Mouse (Mus musculus) forebrain, embryonic 14.5 days (tissue): Measurements from ENCODE around the gene Pip4k2b. TPM values are rescaled to one million over a fixed set of nuclear protein-coding genes. Genes with fewer than 3 reads are reported as not detected.

Experiments used
- ATAC-seq: fragments of 200-750 bp; cut with Nextera tagmentation; 2 replicates; pipeline ENCODE4 v1.8.0; 2017; ENCODE audit warnings: mild to moderate bottlenecking, moderate library complexity
- DNase-seq: peaks from one replicate; pipeline ENCODE4 v3.0.0-alpha.2; 2015; ENCODE audit warnings: low spot score
- H3K27ac ChIP-seq: fragments of 300-500 bp; sonication (generic); 2 replicates; pipeline ENCODE4 v1.5.1; 2014; ENCODE audit warnings: low read depth, mild to moderate bottlenecking, control low read depth, low read length, moderate library complexity
- H3K27me3 ChIP-seq: fragments of 300-500 bp; sonication (generic); replicated peaks from 2 replicates; pipeline ENCODE4 v1.6.1; 2014; ENCODE audit warnings: low read length, control low read depth, mixed read lengths; ENCODE audit not compliant: control insufficient read depth, insufficient read depth
- H3K36me3 ChIP-seq: fragments of 300-500 bp; sonication (generic); 2 replicates; pipeline ENCODE4 v1.6.1; 2014; ENCODE audit warnings: low read length, control low read depth; ENCODE audit not compliant: control insufficient read depth, insufficient read depth
- H3K4me1 ChIP-seq: fragments of 300-500 bp; sonication (generic); 2 replicates; pipeline ENCODE4 v1.6.1; 2014; ENCODE audit warnings: antibody characterized with exemption, low read length, control low read depth; ENCODE audit not compliant: control insufficient read depth, insufficient read depth
- H3K4me2 ChIP-seq: fragments of 300-500 bp; sonication (generic); 2 replicates; pipeline ENCODE4 v1.6.1; 2014; ENCODE audit warnings: mild to moderate bottlenecking, control low read depth, low read length
- H3K4me3 ChIP-seq: fragments of 300-500 bp; sonication (generic); 2 replicates; pipeline ENCODE4 v1.5.1; 2014; ENCODE audit warnings: low read depth, low read length, control low read depth
- H3K9ac ChIP-seq: fragments of 300-500 bp; sonication (generic); 2 replicates; pipeline ENCODE4 v1.6.1; 2014; ENCODE audit warnings: mild to moderate bottlenecking, low read length, control low read depth, moderate library complexity
- H3K9me3 ChIP-seq: fragments of 300-500 bp; sonication (generic); replicated peaks from 2 replicates; pipeline ENCODE4 v1.6.1; 2016; ENCODE audit warnings: low read length, control low read depth, mixed read lengths; ENCODE audit not compliant: control insufficient read depth
- WGBS: fragments of 180-500 bp; shearing (Covaris S2); extraction: QIAGEN DNeasy Blood & Tissue Kit; methylation state at CpG from one replicate; pipeline ENCODE4 v1.1.7; 2014; 5-methylcytosine and 5-hydroxymethylcytosine counted together
- polyA plus RNA-seq: library from polyadenylated mRNA; unstranded; fragments of >200 nt; fragmentation: Nextera tagmentation; extraction: Ambion mirVana; gene quantifications from 2 replicates; pipeline ENCODE4 v1.2.1, GENCODE M21; 2014

Pip4k2b gene
- polyA plus RNA-seq, 1 experiment from 2014 or later: 6.9 TPM

- no peak overlapping the region for H3K4me3 ChIP-seq
- WGBS: 63% methylated on average over 8 of the region's 8 CpGs
Measured at GRCm38 (mm10) chr11:97696669-97697068, 47.8 kb downstream of the Pip4k2b start.

DNA sequence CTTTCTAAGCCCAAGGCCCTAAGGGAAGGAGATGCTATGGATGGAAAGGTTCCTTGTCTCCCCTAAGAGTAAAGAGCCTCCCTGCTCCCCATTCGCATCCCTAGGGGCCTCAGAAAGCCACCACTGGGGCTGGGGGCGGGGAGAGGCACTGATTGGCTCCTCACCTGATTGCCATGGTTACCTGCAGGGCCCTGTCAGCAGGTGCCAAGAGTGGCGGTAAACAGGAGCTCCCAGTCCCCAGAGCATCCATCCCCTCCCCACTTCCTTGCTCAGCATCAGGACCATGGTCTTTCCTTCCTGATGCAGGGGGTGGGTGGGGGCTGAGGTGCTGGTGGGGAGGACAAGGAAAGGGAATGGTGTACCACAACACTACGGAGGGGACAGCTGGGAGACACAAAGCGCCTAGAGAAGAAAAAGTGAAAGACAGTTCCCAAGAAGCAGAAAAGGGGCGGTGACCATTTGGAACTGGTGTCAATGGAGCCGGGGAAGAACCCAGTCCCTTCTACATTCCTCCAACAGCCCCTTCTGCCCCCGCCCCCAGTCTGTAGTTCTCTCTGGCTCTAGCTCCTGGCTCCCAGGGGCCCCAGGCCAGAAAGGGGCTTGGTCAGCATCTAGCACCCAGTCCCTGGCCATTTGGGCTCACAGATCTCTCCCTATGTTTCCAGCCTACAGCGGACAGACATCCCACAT, 48.6 kb downstream of the Pip4k2b start:
- DNase-seq: peak; percentile 63
- 14% methylated on average over 9 of the region's 9 CpGs for WGBS
- peaks cover 44% of the 10 kb centered on the region for H3K4me1 ChIP-seq

More at GRCm38 (mm10) chr11:97696669-97697068, 47.8 kb downstream of the Pip4k2b start:
- DNase-seq (no peak), ATAC-seq (no peak)
- Histone ChIP-seq H3K27me3 (no peaks in the 10 kb centered on the region), H3K9me3 (no peaks in the 10 kb centered on the region), H3K27ac (peak overlapping the region; percentile 88), H3K9ac (no peak overlapping the region), H3K4me1 (peaks cover 52% of the 10 kb centered on the region), H3K4me2 (peak overlapping the region; percentile 85), H3K36me3 (peaks cover 16% of the 10 kb centered on the region)

DNA sequence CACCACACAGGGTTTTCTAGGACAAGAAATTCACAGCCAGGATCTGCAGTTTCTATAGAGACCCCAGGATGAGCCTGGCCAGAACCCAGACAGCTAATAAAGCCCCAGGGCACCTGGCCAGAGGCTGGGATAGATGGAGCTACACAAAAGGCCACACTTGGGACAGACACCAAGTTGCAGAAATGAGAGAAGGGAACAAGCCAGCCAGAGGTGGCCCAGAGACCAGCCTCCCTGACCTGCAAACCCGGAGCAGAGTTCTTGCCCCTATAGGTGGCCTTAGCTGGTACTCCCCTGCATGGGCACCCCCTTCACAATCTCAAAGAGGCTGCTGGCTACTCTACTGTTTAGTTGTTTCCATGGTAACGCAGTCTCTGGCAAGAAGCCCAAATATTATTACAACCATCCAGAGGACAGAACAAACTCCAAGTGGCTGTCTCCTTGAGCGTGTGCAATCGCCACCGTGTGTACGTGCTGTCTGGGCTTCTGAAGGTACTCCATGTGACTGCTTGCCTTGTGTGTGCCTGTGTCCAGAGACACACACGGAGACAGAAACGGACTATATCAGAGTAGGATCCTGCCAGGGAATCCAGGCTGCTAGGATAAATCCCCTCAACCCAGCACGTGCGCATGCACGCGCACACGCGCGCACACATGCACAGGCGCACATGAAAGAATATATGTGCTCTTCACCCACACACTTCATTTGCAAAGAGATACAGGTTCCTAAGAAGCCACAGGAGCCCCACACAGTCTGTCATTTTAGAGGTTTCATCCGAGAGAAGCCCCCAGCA, 49.4 kb downstream of the Pip4k2b start:
- H3K4me3 ChIP-seq: peak overlapping the region; percentile 19
- WGBS: 22% methylated on average over 17 of the region's 17 CpGs
- H3K9ac ChIP-seq: peak overlapping the region; percentile 49
- no peaks in the 10 kb centered on the region for H3K27me3 ChIP-seq
- DNase-seq (peak; percentile 92), ATAC-seq (peak; percentile 25; the same call in 1 of the 2 replicates)
- H3K4me1 ChIP-seq: peaks cover 42% of the 10 kb centered on the region
- H3K9me3 ChIP-seq: no peaks in the 10 kb centered on the region
- H3K36me3 ChIP-seq: peaks cover 31% of the 10 kb centered on the region
- H3K27ac ChIP-seq: peak overlapping the region; percentile 88
- H3K4me2 ChIP-seq: peak overlapping the region; percentile 85

More for the DNA sequence above, 48.6 kb downstream of the Pip4k2b start:
- Histone ChIP-seq H3K4me3 (peak overlapping the region; percentile 19), H3K4me2 (peak overlapping the region; percentile 85), H3K27ac (peak overlapping the region; percentile 88), H3K27me3 (no peaks in the 10 kb centered on the region), H3K9me3 (no peaks in the 10 kb centered on the region), H3K9ac (peak overlapping the region; percentile 49), H3K36me3 (peaks cover 24% of the 10 kb centered on the region)
- ATAC-seq: 0 out of 2 replicates have a peak, but pooled peaks have one; percentile 1

GRCm38 (mm10) chr11:97694435-97694834, 50.1 kb downstream of the Pip4k2b start:
- Histone ChIP-seq H3K4me3 (no peak overlapping the region), H3K9ac (peak overlapping the region; percentile 45), H3K4me2 (peak overlapping the region; percentile 85), H3K36me3 (peaks cover 37% of the 10 kb centered on the region), H3K27me3 (no peaks in the 10 kb centered on the region), H3K9me3 (no peaks in the 10 kb centered on the region), H3K4me1 (peaks cover 42% of the 10 kb centered on the region), H3K27ac (peak overlapping the region; percentile 88)
- DNase-seq: no peak
- no peak for ATAC-seq
- 54% methylated on average over 4 of the region's 4 CpGs for WGBS

DNA sequence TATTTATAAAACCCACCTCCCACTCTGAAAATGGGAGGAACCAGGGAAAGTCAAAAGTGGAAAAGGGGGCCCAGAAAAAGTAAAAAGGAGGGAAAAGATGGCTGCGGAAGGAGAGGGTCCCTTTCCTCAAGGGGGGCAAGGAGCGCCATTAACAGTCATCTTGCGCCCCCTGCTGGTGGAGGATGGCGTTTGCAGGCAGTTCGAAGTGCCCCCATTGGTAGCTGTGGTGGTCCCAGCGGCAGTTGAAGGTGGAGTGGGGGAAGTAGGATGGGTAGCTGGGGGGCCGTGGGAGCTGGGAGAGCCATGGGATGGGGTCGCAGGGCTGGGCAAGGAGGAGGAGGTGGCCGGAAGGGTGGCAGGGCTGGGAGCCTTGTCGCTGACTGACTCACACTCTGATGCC, 54.6 kb downstream of the Pip4k2b start:
- DNase-seq (peak; percentile 84), ATAC-seq (0 out of 2 replicates have a peak, but pooled peaks have one; percentile 24)
- Histone ChIP-seq H3K9me3 (no peaks in the 10 kb centered on the region), H3K4me3 (no peak overlapping the region), H3K27ac (no peak overlapping the region), H3K27me3 (no peaks in the 10 kb centered on the region), H3K4me1 (peaks cover 15% of the 10 kb centered on the region), H3K9ac (no peak overlapping the region), H3K4me2 (no peak overlapping the region), H3K36me3 (peaks cover 51% of the 10 kb centered on the region)
- 33% methylated on average over 10 of the region's 10 CpGs for WGBS

GRCm38 (mm10) chr11:97687061-97687460, 57.4 kb downstream of the Pip4k2b start:
- H3K36me3 ChIP-seq: peaks cover 46% of the 10 kb centered on the region
- no peak for DNase-seq
- no peak overlapping the region for H3K27ac ChIP-seq
- H3K27me3 ChIP-seq: no peaks in the 10 kb centered on the region
- no peak overlapping the region for H3K4me3 ChIP-seq
- no peaks in the 10 kb centered on the region for H3K9me3 ChIP-seq
- H3K4me1 ChIP-seq: 0 out of 2 replicates have a peak, but pooled peaks cover 3% of the 10 kb centered on the region
- 95% methylated on average over 3 of the region's 3 CpGs for WGBS
- no peak for ATAC-seq
- H3K9ac ChIP-seq: no peak overlapping the region
- H3K4me2 ChIP-seq: no peak overlapping the region

- peak overlapping the region; percentile 85 for H3K4me2 ChIP-seq
- peaks cover 46% of the 10 kb centered on the region for H3K36me3 ChIP-seq
- 0 out of 2 replicates have a peak, but pooled peaks cover 3% of the 10 kb centered on the region for H3K4me1 ChIP-seq
- H3K4me3 ChIP-seq: peak overlapping the region; percentile 40; the same call in 1 of the 2 replicates
- ATAC-seq: no peak
- 0 out of 2 replicates have a peak overlapping the region, but pooled peaks have one; percentile 14 for H3K9ac ChIP-seq
- DNase-seq: no peak
- no peaks in the 10 kb centered on the region for H3K9me3 ChIP-seq
- no peak overlapping the region for H3K27ac ChIP-seq
- H3K27me3 ChIP-seq: no peaks in the 10 kb centered on the region
- WGBS: 66% methylated on average over 11 of the region's 11 CpGs
Measured at GRCm38 (mm10) chr11:97686322-97686908, 58.1 kb downstream of the Pip4k2b start.

DNA sequence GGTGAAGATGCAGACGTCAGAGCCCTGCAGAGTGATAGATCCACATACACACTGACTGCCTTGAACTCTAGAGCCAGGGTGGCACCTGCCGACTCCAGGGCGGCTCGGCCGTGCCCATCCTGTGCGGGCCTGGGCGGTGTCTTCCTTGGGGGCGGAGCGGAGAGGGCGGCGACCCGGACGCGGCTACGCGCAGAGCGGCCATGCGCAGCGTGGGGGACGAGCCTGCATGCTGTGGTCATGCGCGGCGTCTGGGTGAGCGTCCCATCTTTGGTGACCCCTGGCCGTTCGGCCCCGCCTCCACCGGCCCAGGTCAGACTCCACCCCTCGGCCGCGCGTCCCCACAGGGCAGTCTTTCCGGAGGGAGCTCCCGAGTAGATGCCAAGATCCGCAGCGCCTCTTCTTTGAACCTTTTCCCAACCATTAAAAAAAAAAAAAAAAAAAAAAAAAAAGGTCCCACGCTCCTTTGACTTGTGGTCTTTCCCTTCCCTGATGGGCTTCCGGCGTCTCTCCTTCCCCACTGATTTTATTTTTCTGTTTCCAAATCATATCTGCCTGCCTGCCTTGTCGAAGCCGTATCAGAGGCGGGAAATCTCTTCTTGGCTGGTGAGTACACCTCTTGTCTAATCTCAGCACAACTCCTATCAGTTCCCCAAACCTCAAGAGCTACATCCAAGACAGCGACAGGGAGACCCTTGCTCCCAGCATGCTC, 58.7 kb downstream of the Pip4k2b start, which contains the start of gene Cisd3:
Gene Cisd3 (plus strand): TSS at position 214 of the 709 bp plus-strand sequence.
- ATAC-seq (peak; percentile 75), DNase-seq (peak; percentile 61)
- WGBS: 2% methylated on average over 43 of the region's 43 CpGs
- Histone ChIP-seq H3K9me3 (no peaks in the 10 kb centered on the region), H3K4me3 (peak within 1 kb of the TSS; percentile 40), H3K27ac (no peak within 1 kb of the TSS), H3K9ac (peak within 1 kb of the TSS; percentile 67), H3K27me3 (no peaks in the 10 kb centered on the region), H3K4me2 (peak within 1 kb of the TSS; percentile 85), H3K4me1 (0 out of 2 replicates have a peak, but pooled peaks cover 3% of the 10 kb centered on the region), H3K36me3 (peaks cover 45% of the 10 kb centered on the region)
